Mouse (Mus musculus): ENCODE measurements at regions not wholly inside any gene's neighbourhood (a gene's known extent, or its start where the extent isn't known, plus 50 kb on each side); places are given as distances from the start of the nearest gene placed in this dataset.

DNA sequence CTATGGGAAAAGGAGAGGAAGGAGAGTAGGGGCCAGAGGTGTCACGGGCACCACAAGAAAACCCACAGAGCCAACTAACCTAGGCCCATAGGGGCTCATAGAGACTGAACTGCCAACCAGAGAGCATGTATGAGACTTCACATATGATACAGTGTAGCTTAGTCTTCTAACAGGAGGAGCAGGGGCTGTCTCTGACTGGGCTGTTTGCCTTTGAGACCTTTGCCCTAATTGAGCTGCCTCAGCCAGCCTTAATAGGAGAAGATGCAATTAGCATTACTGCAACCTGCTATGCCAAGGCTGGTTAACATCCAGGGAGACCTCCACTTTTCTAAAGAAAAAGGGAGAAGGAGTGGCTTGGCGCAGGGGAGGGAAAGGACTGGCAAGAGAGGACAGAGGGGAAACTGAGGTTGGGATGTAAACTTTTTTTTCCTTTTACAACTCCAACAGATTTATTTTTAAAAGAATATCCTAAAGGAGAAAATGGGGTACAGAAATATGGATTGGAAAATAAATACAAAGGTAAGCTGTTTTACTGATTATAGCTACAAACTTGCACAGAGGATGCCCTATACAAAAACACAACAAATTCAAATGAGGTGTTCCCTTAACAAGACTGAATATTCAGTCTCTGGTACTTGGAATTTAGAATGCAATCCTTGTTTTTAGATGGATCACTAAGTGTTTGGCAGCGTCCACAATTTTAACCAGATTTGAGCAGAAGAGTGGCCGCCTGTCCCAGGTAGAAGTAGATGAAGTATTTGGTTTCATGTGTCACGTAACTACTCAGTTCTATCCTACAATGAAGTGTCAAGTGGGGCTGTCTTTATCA is 127.8 kb downstream of the Atp6ap1l start:
- Histone ChIP-seq H3K79me2 (ENCODE audit: control insufficient read depth, insufficient read depth) (no peaks in the 10 kb centered on the region), H3K27me3 (ENCODE audit: control insufficient read depth, insufficient read depth, insufficient read length) (no peaks in the 10 kb centered on the region), H3K36me3 (ENCODE audit: control insufficient read depth, insufficient read depth) (no peaks in the 10 kb centered on the region), H3ac (ENCODE audit: control insufficient read depth, insufficient read length) (no peak overlapping the region), H3K4me3 (no peak overlapping the region), H3K4me2 (ENCODE audit: low read depth) (no peak overlapping the region)
- TF ChIP-seq USF1 (IDR thresholded peaks at IDR 0.05; ENCODE audit: low read depth) (no peak), SRF (IDR thresholded peaks at IDR 0.05; ENCODE audit: control insufficient read depth, insufficient read length, low read depth) (no peak), TCF12 (IDR thresholded peaks at IDR 0.05; ENCODE audit: insufficient read depth, poor library complexity, severe bottlenecking) (no peak), E2F4 (IDR thresholded peaks at IDR 0.05; ENCODE audit: insufficient read depth) (no peak), MYOD1 (IDR thresholded peaks at IDR 0.05; ENCODE audit: control insufficient read depth in 1 of 3, insufficient read length in 2 of 3, low read depth in 2 of 3) (no peak), MAX (IDR thresholded peaks at IDR 0.05; ENCODE audit: low read depth) (no peak), MYOG (IDR thresholded peaks at IDR 0.05; ENCODE audit: control insufficient read depth in 1 of 3, insufficient read depth in 1 of 3, insufficient read length in 2 of 3, low read depth in 2 of 3) (no peak), TCF3 (IDR thresholded peaks at IDR 0.05; ENCODE audit: insufficient read length, low read depth) (no peak), POLR2AphosphoS2 (IDR thresholded peaks at IDR 0.05; ENCODE audit: insufficient read length, low read depth) (no peak), CEBPB (IDR thresholded peaks at IDR 0.05; ENCODE audit: insufficient read depth, poor library complexity, severe bottlenecking) (no peak), POLR2A (IDR thresholded peaks at IDR 0.05; ENCODE audit: insufficient read length, low read depth) (no peak), REST (IDR thresholded peaks at IDR 0.05; ENCODE audit: insufficient read depth, insufficient read length) (no peak)

DNA sequence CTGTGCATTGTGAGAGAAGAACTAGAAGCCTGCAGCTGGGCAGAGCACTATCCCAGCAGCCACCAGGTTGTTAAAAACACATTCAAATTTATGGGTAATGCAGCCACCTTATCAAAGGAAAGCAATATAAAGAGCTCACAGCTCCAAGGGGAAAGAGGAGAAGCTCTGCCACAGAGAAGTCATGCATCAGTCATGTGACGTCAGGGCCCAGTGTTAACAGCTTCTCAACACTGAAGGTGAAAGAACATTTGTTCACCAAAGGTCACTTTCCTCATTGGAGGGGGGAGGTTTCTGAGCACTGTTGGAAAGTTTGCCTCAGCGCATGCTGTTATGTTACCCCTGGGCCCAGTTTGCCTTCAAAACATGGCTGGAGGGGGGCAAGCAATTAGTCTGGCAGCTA is 143.0 kb downstream of the Atp6ap1l start:
- no peaks in the 10 kb centered on the region for H3K79me2 ChIP-seq (ENCODE audit: control insufficient read depth, insufficient read depth)
- H3K4me3 ChIP-seq = no peak overlapping the region
- TF ChIP-seq USF1 (IDR thresholded peaks at IDR 0.05; ENCODE audit: low read depth) (no peak), SRF (IDR thresholded peaks at IDR 0.05; ENCODE audit: control insufficient read depth, insufficient read length, low read depth) (no peak), POLR2AphosphoS2 (IDR thresholded peaks at IDR 0.05; ENCODE audit: insufficient read length, low read depth) (no peak), CEBPB (IDR thresholded peaks at IDR 0.05; ENCODE audit: insufficient read depth, poor library complexity, severe bottlenecking) (no peak), MYOD1 (IDR thresholded peaks at IDR 0.05; ENCODE audit: control insufficient read depth in 1 of 3, insufficient read length in 2 of 3, low read depth in 2 of 3) (no peak), E2F4 (IDR thresholded peaks at IDR 0.05; ENCODE audit: insufficient read depth) (no peak), MYOG (IDR thresholded peaks at IDR 0.05; ENCODE audit: control insufficient read depth in 1 of 3, insufficient read depth in 1 of 3, insufficient read length in 2 of 3, low read depth in 2 of 3) (no peak), TCF12 (IDR thresholded peaks at IDR 0.05; ENCODE audit: insufficient read depth, poor library complexity, severe bottlenecking) (no peak), REST (IDR thresholded peaks at IDR 0.05; ENCODE audit: insufficient read depth, insufficient read length) (no peak), MAX (IDR thresholded peaks at IDR 0.05; ENCODE audit: low read depth) (no peak), TCF3 (IDR thresholded peaks at IDR 0.05; ENCODE audit: insufficient read length, low read depth) (no peak), POLR2A (IDR thresholded peaks at IDR 0.05; ENCODE audit: insufficient read length, low read depth) (no peak)
- no peak overlapping the region for H3K4me2 ChIP-seq (ENCODE audit: low read depth)
- no peak overlapping the region for H3ac ChIP-seq (ENCODE audit: control insufficient read depth, insufficient read length)
- no peaks in the 10 kb centered on the region for H3K36me3 ChIP-seq (ENCODE audit: control insufficient read depth, insufficient read depth)
- no peaks in the 10 kb centered on the region for H3K27me3 ChIP-seq (ENCODE audit: control insufficient read depth, insufficient read depth, insufficient read length)

DNA sequence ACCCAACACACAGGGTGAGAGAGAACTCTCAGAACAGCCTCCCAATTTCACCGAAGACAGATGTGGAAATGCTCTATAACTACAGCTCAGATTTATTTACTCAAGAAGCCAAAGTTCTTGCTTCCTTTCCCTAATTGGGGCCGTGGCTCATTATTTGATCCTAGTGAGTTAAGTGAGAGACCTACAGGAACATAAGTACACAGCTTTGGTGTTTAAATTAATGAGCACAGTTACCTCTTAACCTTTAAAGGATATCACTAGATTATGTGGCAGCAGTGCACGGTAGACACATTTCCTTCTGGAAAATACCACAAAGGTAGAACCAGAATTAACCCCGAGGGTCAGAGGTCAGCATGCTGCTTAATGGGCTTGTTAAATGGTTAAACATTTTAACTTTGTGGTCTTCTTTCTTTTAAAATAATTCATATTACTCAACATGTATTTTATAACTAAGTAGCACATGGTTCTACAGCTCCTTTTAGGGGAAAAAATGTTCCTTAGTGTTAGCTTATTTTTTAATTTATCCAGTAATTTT is 144.6 kb downstream of the Atp6ap1l start:
- Histone ChIP-seq H3K4me3 (no peak overlapping the region), H3K4me2 (ENCODE audit: low read depth) (no peak overlapping the region), H3K27me3 (ENCODE audit: control insufficient read depth, insufficient read depth, insufficient read length) (no peaks in the 10 kb centered on the region), H3K36me3 (ENCODE audit: control insufficient read depth, insufficient read depth) (no peaks in the 10 kb centered on the region), H3ac (ENCODE audit: control insufficient read depth, insufficient read length) (no peak overlapping the region), H3K79me2 (ENCODE audit: control insufficient read depth, insufficient read depth) (no peaks in the 10 kb centered on the region)
- no peak for TF ChIP-seq TCF12 (IDR thresholded peaks at IDR 0.05; ENCODE audit: insufficient read depth, poor library complexity, severe bottlenecking)
- no peak for TF ChIP-seq MAX (IDR thresholded peaks at IDR 0.05; ENCODE audit: low read depth)
- TF ChIP-seq MYOG (IDR thresholded peaks at IDR 0.05; ENCODE audit: control insufficient read depth in 1 of 3, insufficient read depth in 1 of 3, insufficient read length in 2 of 3, low read depth in 2 of 3) = no peak
- no peak for TF ChIP-seq TCF3 (IDR thresholded peaks at IDR 0.05; ENCODE audit: insufficient read length, low read depth)
- TF ChIP-seq POLR2AphosphoS2 (IDR thresholded peaks at IDR 0.05; ENCODE audit: insufficient read length, low read depth) = no peak
- no peak for TF ChIP-seq CEBPB (IDR thresholded peaks at IDR 0.05; ENCODE audit: insufficient read depth, poor library complexity, severe bottlenecking)
- no peak for TF ChIP-seq MYOD1 (IDR thresholded peaks at IDR 0.05; ENCODE audit: control insufficient read depth in 1 of 3, insufficient read length in 2 of 3, low read depth in 2 of 3)
- no peak for TF ChIP-seq E2F4 (IDR thresholded peaks at IDR 0.05; ENCODE audit: insufficient read depth)
- no peak for TF ChIP-seq SRF (IDR thresholded peaks at IDR 0.05; ENCODE audit: control insufficient read depth, insufficient read length, low read depth)
- no peak for TF ChIP-seq POLR2A (IDR thresholded peaks at IDR 0.05; ENCODE audit: insufficient read length, low read depth)

DNA sequence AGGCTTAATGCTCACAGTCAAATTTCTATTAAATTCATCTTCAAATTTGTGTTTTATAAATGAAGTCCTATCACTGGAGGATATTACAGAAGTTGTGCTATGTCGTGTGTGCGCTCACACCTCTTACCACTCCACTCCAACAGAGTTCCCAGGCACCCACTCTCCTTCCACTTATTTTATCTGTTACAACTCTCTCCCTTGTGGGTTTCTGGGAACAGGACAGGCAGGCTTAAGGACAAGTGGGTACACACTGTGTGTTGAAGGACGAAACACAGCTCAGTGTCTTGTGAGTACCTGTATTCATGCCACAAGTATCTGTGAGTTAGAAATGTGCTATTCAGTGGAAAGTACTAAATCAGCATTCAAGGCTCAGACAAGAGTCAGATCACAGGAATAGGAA is 150.7 kb downstream of the Atp6ap1l start:
- Histone ChIP-seq H3K36me3 (ENCODE audit: control insufficient read depth, insufficient read depth) (no peaks in the 10 kb centered on the region), H3ac (ENCODE audit: control insufficient read depth, insufficient read length) (no peak overlapping the region), H3K4me2 (ENCODE audit: low read depth) (no peak overlapping the region), H3K4me3 (no peak overlapping the region), H3K79me2 (ENCODE audit: control insufficient read depth, insufficient read depth) (no peaks in the 10 kb centered on the region), H3K27me3 (ENCODE audit: control insufficient read depth, insufficient read depth, insufficient read length) (no peaks in the 10 kb centered on the region)
- TF ChIP-seq POLR2A (IDR thresholded peaks at IDR 0.05; ENCODE audit: insufficient read length, low read depth) = no peak
- no peak for TF ChIP-seq E2F4 (IDR thresholded peaks at IDR 0.05; ENCODE audit: insufficient read depth)
- no peak for TF ChIP-seq TCF3 (IDR thresholded peaks at IDR 0.05; ENCODE audit: insufficient read length, low read depth)
- TF ChIP-seq MYOD1 (IDR thresholded peaks at IDR 0.05; ENCODE audit: control insufficient read depth in 1 of 3, insufficient read length in 2 of 3, low read depth in 2 of 3) = no peak
- TF ChIP-seq CEBPB (IDR thresholded peaks at IDR 0.05; ENCODE audit: insufficient read depth, poor library complexity, severe bottlenecking) = no peak
- TF ChIP-seq MAX (IDR thresholded peaks at IDR 0.05; ENCODE audit: low read depth) = no peak
- no peak for TF ChIP-seq USF1 (IDR thresholded peaks at IDR 0.05; ENCODE audit: low read depth)
- TF ChIP-seq POLR2AphosphoS2 (IDR thresholded peaks at IDR 0.05; ENCODE audit: insufficient read length, low read depth) = no peak
- no peak for TF ChIP-seq SRF (IDR thresholded peaks at IDR 0.05; ENCODE audit: control insufficient read depth, insufficient read length, low read depth)
- no peak for TF ChIP-seq REST (IDR thresholded peaks at IDR 0.05; ENCODE audit: insufficient read depth, insufficient read length)
- no peak for TF ChIP-seq MYOG (IDR thresholded peaks at IDR 0.05; ENCODE audit: control insufficient read depth in 1 of 3, insufficient read depth in 1 of 3, insufficient read length in 2 of 3, low read depth in 2 of 3)
- TF ChIP-seq TCF12 (IDR thresholded peaks at IDR 0.05; ENCODE audit: insufficient read depth, poor library complexity, severe bottlenecking) = no peak
